Mouse (Mus musculus): ENCODE results near the gene Stt3b.

DNA sequence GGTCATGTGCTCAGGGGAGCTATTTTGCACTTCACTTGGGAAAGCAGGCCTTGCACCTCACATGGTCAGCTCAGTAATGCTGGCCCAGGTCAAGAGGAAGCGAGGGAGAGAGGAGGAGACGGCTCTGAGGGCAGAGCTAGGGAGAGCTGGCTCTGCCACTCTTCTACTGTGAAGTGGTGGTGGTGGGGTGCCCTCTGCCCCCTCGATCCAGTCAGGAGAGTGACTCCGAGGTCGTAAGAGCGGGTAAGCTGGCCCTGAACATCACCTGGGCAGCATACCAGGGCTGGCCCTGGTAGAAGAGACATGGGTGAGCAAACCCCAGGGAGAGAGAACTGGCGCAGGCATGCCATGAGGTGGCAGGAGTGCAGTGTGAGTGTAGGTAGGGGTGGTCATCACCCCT, 8.6 kb downstream of the Stt3b start:
- no peak for TF ChIP-seq CTCF (IDR thresholded peaks at IDR 0.05; ENCODE audit: control insufficient read depth, insufficient read depth, insufficient read length)
- TF ChIP-seq MYOD1 (IDR thresholded peaks at IDR 0.05; ENCODE audit: control insufficient read depth, insufficient read length, low read depth): no peak
- no peak for TF ChIP-seq MYOG (IDR thresholded peaks at IDR 0.05; ENCODE audit: control insufficient read depth, extremely low read depth, insufficient read length)

Measured in C2C12 (cell line).